Mouse (Mus musculus): ENCODE measurements around the gene Prlh.

Gene Prlh

DNA sequence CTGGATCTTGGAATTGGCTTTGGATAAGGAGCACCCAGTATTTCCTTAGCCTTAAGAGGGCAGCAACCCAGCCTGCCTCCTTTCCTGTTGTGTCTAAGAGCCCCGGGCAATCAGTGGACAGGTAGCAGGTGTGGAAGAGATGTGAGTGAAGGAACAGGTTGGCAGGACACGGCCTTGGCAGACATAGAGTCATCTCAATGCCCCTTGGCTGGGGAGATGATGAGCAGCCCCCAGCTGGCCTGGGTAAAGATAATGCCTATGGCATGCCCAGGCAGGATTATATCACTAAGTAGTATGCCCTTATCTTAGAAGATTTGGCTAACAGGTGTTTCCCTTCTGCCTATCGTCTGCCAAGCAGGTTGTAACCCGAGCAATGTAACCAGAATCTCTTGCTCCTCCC, 44.2 kb downstream of the Prlh start:
- in situ Hi-C loops (cut with MboI; ENCODE audit: low pct_unique_long_range_greater_than_20kb in 1 of 2, low sequenced_read_pairs in 2 of 2, unreplicated experiment in 1 of 2), result no loop called here

DNA sequence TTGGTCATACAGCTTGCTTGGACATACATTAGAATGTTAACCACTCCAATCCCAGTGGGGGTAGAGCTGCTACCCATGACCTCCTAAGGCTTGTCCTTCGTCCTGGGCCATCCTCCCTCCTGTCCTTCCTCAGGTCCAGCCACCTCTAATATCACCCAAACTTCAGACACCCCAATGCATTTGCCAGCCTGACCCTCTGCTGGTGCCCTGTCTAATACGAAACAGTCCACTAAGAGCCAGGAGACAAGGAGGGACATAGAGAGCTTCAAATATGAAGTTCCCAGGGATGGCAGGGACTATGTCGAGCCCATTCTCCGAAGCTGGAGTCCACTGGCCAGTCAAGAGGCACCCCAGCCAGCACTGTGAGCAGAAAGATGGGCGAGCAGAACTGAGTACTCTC, 44.7 kb downstream of the Prlh start:
- in situ Hi-C loops (cut with MboI; ENCODE audit: low pct_unique_long_range_greater_than_20kb in 1 of 2, low sequenced_read_pairs in 2 of 2, unreplicated experiment in 1 of 2), result no loop called here

DNA sequence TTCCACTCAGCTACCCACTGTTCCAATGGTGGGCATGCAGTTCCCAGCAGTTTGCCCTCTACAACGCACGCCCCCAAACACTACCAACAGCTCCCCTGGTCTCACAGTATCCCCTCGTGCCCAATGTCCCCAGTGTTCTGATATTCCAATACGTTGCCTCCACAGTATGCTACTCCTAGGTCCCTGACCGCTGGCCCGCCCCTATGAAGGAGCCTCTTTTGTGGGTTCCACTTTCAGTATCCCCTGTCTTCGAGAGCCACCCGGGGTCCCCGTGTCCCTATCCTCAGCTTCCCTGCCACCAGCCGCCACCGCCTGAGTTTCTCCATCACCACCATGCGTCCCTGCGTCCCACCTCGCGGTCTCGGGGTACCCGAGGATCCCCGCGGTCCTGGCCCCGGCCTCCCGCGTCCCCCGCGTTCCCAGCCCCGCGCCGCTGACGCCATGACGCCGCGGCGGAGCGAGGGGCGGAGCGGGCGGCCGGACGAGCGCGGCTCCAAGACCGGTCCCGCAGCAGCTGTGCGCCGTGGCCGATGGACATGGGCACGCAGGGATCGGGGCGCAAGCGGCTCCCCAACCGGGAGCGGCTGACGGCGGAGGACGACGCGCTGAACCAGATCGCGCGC, 45.5 kb downstream of the Prlh start, which contains the start of gene Lrrfip1:
Gene Lrrfip1 (plus strand): TSS at position 470 of the 623 bp plus-strand sequence.
- in situ Hi-C loops (cut with MboI; ENCODE audit: low pct_unique_long_range_greater_than_20kb in 1 of 2, low sequenced_read_pairs in 2 of 2, unreplicated experiment in 1 of 2), result no loop called here

DNA sequence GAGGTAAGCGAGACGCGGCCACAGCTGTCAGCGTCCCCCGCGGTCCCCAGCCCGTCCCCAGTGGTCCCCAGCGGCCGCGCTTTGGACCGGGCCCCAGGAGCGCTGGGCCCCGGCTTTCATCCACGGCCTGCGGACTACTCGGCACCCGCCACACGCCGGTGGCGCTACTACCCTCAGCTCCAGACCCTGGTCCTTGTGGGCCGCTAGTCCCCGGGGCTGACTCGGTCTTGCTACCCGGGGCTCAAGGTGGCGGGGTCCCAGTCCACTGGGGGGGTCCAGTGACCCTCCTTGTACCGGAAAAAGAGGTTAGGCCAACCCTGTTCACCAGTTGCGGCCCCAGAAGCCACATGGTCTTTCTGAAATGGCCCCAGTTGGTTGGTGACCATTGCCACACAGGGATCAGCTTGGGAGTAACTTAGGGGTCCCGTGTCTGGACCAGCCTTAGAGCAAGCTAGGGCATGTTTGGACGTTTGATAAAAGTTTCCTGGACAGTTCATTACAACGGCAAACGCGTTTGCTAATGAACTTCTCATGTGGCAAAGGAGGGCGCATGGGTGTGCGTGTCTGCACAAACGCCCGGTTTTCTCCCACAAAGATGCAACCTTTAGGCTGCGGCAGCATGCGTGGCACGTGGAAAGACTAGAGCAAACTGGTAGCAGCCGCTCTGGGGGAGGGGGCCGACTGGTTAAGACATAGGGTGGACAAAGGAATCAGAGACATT, 46.1 kb downstream of the Prlh start:
- in situ Hi-C loops (cut with MboI; ENCODE audit: low pct_unique_long_range_greater_than_20kb in 1 of 2, low sequenced_read_pairs in 2 of 2, unreplicated experiment in 1 of 2), result no loop called here

DNA sequence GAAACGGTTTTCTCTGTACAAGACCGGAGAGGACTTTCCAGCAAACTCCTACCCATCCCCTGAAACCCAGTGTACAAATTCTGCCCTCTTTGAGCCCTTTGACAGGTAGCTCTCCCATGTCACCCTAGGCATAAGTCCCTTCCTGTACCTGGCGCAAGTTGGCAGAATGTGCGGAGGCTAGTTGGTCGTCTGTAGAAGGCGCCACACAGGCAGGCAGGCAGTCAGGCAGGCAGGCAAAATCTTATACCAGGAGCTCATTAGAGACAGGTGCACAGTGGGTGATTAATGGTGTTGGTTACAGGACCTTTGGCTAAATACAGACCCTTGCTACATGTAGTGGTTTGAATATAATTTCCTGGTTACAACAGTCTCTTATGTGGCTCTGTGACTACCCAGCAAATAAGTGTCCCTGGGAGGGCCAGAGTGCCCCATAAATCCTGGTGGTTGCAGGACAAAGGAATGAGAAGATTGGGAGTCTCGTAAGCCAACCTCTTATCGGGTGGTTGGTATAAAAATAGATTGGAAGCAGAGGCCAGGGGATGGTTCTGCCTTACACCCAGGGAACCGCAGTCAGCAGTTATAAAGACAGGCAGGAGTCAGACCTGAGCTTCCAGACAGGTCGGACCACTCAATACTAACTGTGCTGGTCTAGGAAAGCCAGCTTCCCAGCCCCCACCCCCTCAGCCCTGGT, 47.1 kb downstream of the Prlh start:
- in situ Hi-C loops (cut with MboI; ENCODE audit: low pct_unique_long_range_greater_than_20kb in 1 of 2, low sequenced_read_pairs in 2 of 2, unreplicated experiment in 1 of 2), result no loop called here

DNA sequence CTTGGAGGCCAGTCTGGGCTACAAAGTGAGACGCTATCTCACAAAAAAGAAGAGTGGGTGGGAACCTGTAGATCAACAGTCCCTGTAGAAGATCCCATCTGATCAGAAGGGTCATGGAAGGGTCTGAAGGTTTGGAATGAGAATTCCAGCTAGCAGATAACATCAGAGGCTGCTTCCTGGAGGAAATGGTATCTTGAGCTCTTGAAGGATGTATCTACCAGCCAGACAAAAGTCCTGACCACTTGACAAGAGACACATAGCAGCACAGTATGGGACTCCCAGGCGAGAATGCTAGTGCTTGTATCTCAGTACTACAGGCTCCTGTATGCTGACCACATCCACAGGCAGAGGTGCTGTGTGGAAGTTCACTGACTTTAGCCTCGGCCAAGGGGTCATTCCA, 48.2 kb downstream of the Prlh start:
- in situ Hi-C loops (cut with MboI; ENCODE audit: low pct_unique_long_range_greater_than_20kb in 1 of 2, low sequenced_read_pairs in 2 of 2, unreplicated experiment in 1 of 2), result no loop called here

DNA sequence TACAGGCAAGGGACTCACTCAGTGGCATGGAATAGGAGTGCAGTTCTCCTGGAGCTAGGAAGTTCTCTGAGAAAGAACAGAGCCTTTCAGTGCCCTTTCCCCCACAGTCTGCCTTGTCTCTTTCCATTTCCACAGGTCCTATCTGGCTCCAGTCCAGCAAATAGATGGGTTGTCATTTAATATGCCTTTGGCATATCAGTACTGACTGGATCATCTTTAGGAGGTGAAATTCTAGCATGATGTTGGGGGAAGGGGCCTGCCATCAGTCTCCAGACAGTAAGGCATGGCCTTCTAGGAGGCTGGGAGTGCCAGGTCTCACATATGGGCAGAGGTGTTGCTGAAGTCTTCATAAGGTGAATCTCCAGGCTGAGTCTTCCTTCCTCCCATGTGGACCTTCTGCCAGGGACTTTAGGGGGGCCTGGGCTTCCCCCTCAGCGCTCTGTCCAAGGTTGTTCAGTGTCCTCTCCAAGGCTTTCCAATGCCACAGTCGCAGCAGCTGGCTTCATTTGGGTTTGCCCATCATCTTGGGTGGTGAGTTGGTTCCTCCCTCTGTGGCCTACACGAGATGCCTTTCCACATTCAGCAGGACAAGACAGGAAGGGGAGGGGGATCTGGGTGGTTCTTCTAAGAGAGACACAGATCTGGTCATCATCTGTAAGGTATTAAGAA, 49.1 kb downstream of the Prlh start:
- in situ Hi-C loops (cut with MboI; ENCODE audit: low pct_unique_long_range_greater_than_20kb in 1 of 2, low sequenced_read_pairs in 2 of 2, unreplicated experiment in 1 of 2), result no loop called here

DNA sequence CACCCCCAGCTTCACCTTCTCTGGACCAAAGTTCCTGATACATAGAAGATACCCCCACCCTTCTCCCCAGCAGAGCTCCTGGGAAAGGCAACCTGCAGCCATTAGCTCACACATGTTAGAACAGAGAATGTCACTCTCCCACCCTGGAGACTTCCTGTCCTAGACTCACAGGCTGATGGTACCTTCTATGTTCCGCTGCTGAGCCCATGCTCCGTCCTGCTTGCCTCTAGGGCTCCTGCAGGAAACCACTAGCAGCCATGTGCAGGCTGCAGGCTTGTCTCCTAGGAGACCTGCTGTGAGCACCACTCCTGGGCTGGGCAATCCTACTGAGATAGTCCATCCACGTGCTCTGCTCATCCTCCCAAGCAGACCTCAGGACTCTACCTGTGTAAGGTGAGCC, 49.7 kb downstream of the Prlh start:
- in situ Hi-C loops (cut with MboI; ENCODE audit: low pct_unique_long_range_greater_than_20kb in 1 of 2, low sequenced_read_pairs in 2 of 2, unreplicated experiment in 1 of 2), result no loop called here

Data from mouse embryonic stem cell (cell line).